Mouse (Mus musculus): ENCODE measurements around the gene Ly6g6e.

- TF ChIP-seq TAL1 (IDR thresholded peaks at IDR 0.05; ENCODE audit: low read length) (no peak), GATA1 (IDR thresholded peaks at IDR 0.05; ENCODE audit: low read length) (no peak)
Measured at GRCm38 (mm10) chr17:35111774-35112173, 35.1 kb downstream of the Ly6g6e start.
